Mouse (Mus musculus) erythroblast, adult 5-6 weeks (primary cell): ENCODE data around the gene Tax1bp1. TPM values are rescaled to one million over a fixed set of nuclear protein-coding genes. Genes with fewer than 3 reads are reported as not detected.
"Not testable (repeated sequence)": the region's sequence is repeated elsewhere in the genome, so short reads cannot be mapped to it uniquely, and the experiment has no call there.

Experiments used
- ATAC-seq: replicated peaks from 2 replicates; pipeline ENCODE4 v1.8.0; 2016; ENCODE audit warnings: moderate number of reproducible peaks, mild to moderate bottlenecking, moderate TSS enrichment, inconsistent platforms; ENCODE audit not compliant: poor library complexity, low FRiP score, severe bottlenecking
- total RNA-seq, 2 experiments: library from RNA; stranded (forward) in 1 of 2; stranded (reverse) in 1 of 2; fragments of 150-400 nt in 1 of 2; fragments of 200-764, 138-1000 nt in 1 of 2; gene quantifications; 2 replicates each; pipeline versions ENCODE4 v1.2.3 to v1.2.4; 2015 to 2017; ENCODE audit warnings: low replicate concordance in 2 of 2

Gene Tax1bp1
- total RNA-seq (2015; ENCODE audit: low replicate concordance) (255 and 256 TPM in 2 replicates), total RNA-seq (2017; ENCODE audit: low replicate concordance) (523 and 583 TPM in 2 replicates)

DNA sequence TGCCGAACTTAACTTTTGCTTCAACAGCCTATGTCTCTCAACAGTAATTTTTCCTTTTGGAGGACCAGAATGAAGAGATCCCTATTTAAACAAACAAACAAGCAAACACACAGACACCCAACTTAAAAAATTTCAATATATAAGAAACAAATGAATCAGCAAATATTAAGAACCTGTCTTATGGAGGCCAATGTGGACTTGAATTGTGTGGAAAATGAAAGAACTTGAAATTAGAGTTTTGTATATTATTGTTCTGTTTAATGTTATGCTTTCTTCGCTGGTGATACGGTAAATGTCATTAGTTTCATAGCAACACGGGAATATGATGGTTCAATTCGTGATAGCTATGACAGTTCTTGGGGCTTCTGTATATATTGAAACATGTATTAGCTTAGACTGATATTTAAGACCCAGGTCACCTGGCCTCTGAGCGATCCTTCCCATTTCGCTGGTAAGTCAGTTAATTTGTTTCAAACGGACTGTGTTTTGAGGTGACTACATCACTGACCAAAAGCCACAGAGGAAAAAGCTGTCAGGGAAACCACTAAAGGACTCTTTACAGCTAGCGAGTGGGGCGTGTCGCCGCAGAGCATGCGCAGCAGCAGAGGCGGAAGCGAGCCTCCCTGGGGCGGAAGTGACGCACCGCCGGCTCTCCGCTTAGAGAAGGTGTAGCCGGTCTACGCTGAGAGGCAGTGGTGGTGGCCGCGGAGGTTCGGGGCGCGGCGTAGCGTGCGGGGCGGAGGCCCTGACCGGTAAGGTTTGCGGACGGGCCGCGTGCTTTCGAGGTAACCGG lies at the start of gene Tax1bp1:
TSS of gene Tax1bp1 (plus strand) at position 626 of the 793 bp plus-strand sequence.
- peak; percentile 95 for ATAC-seq

DNA sequence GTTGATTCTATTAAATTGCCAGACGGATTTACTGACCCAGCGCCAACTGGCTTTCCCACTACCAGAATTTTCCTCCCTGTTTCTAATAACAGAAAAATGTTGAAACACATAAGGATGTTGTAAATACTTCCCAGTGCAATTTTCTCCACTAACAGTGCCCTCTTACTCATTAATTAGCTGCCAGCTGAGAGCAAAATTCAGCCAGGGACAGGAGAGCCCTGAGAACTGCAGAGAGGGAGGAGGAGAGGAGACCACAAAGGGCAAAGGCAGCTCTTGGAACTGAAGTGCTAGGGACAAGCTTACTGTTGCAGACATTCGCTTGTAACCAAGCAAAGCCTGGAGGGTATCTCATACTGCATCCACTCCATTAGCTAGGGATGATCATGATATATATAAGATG lies 45.9 kb upstream of the Tax1bp1 start:
- no peak for ATAC-seq

DNA sequence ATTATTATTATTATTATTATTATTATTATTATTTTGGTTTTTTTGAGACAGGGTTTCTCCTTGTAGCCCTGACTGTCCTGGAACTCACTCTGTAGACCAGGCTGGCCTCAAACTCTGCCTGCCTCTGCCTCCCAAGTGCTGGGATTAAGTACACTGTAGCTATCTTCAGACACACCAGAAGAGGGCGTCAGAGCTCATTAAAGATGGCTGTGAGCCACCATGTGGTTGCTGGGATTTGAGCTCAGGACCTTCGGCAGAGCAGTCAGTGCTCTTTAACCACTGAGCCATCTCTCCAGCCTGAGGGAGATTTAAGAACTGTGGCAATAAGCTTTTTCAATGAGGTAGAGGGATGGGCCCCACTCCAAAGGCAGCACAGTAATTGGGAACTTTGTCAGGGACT lies 43.7 kb upstream of the Tax1bp1 start:
- ATAC-seq = not testable (repeated sequence)

DNA sequence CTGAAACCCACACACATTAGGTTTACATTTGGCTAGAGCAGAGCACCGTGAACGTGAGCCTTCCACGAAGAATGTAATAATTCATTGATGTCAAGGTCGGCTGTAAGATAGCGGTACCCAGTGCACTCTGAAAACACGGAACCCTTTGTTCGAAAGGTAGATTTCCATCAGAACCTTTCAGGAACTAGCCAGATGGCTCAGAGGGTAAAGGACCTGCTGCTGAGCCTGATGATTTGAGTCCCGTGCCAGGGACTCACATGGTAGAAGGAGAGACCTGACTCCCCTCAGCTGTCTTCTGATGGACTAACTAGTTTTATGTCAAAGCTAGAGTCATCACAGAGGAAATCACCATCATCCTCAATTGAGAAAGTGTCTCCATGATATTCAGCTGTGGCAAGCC lies 41.7 kb upstream of the Tax1bp1 start:
- no peak for ATAC-seq

DNA sequence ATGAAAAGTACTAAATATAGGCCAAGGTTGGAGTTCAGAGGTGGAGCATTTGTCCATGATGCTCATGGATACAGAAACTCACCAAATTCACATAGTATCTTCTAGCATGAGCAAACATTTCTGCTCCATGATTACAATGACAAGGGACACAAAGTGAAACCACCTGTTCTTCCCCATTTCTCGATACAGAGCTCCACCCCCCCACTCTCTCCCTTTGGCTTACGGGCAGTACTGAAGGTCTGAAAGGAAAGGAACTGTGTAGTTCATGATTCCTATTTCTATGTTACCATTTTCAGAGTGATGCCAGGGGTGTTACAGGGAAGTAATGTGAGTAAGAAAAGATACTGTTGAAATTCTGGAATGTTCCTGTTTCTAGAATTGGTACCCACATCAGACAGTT lies 41.0 kb upstream of the Tax1bp1 start:
- no peak for ATAC-seq

DNA sequence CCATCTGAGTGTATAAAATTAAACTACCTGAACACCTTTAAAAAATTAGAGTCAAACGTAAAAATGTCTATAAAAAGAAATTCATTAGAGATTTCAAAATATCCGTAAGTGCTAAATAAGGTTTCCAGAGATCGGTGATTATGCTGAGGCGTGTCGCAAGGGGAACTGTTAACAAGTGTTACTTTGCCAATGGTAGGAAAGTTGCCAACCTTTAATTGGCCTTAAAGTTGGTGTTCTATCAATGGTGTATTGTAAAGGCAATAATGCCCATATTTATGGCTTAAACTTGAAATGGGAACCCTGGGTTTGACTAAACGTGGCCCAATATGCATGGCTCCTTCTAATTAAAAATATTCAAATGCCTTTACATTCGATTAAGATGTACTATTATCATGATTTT lies 39.8 kb upstream of the Tax1bp1 start:
- no peak for ATAC-seq

DNA sequence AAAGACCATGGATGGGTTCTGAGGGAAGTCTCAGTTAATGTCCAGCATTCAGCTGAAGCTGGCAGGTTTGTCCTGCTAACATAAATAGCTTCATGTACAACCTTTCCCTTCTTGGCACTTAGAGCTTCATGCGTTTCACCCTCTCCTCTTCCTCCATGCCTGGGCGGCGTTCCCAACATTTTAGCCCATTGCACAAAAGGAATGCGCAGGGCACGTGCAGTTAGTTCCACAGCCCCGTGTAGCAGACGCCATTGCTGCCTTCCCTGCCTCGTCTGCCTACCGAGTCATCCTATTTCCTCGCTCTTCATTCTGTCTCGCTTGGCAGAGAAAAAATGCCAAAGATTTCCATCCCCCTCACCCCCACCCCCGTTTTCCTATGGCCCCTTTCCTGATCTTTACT lies 39.0 kb upstream of the Tax1bp1 start:
- ATAC-seq = no peak

DNA sequence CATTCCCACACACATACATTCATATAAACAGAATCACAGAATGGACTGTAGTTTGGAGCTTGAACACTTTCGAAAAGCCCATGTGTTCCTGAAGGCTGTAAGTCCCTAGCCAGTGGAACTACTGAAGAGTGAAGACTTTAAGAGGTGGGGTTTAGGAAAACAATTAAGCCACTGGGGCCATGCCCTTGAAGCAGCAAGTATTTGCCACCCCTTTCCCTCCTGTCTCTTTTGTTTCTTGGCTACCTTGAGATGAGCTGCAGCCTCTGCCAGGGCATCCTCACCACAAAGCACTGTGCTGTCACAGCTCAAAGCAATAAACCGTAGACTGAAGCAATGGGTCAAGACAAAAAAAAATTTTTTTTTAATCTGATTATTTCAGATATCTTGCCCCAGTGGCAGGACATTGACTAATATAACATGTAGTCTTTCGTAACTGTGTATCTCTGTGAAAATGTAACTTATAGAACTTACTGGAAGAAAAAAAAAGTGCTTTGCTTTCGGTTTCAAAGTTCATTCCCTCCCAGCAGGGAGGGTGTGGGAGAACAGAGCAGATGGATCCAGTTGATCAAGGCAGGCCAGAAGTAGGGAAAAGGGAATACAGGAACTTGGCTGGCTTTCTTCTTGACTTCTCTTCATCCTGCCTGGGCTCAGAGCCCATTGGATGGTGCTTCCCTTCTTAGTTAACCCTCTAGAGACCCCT lies 38.2 kb upstream of the Tax1bp1 start:
- no peak for ATAC-seq

DNA sequence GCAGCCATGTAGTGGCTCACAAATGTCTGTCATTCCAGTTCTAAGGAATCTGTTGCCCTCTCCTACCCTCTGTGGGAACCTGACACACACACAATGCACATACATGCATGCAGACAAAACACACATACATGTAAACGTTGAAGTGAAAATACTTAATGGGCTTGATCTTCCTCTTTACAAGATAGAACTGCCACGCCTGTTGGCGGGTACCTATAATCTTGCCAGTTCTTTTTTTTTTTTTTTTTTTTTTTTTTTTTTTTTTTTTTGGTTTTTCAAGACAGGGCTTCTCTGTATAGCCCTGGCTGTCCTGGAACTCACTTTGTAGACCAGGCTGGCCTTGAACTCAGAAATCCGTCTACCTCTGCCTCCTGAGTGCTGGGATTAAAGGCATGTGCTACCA lies 36.0 kb upstream of the Tax1bp1 start:
- ATAC-seq = not testable (repeated sequence)

DNA sequence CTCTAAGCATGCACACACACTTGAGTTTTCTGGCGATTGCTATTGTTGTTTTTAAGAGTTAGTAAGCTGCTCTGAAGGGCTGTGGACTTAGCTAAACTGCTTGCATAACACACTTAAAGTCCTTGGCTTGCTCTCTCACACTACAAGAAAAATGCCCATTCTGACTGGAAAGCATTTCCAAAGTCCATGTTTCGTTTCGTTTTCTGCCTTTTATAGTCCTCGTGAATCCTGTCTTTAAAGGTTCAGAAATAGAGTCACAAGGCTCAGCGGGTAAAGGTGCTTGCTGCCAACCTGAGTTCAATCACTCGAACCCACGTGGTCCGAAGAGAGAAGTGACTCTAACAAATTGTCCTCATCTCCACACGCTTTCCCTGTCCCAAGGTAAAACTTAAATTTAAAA lies 34.0 kb upstream of the Tax1bp1 start:
- ATAC-seq = no peak

DNA sequence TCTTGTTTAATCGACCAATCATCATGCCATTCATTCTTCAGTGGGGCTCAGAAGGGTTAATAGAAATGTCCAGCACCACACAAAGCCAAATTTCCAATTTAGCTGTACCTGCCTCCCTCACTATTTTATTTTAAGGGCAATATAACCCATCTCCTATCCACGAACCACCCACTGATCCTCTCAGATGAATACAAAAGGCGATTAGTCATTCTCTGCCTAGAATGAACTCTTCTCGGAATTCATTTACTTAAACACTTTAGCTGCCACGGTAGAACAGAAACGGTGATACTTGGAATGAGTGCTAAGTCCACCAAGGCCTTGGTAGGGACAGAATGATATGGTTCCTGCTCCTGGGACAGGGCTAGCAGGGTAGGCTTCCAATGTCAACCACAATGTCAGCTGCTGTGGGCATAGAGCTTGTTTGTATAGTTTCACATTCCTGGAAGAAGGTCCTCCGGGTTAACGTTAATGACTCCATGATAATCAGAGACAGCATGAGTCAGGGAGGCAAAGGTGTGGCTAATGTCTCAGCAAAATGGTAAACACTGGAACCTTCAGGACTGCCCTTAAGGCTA lies 33.0 kb upstream of the Tax1bp1 start:
- ATAC-seq = no peak

DNA sequence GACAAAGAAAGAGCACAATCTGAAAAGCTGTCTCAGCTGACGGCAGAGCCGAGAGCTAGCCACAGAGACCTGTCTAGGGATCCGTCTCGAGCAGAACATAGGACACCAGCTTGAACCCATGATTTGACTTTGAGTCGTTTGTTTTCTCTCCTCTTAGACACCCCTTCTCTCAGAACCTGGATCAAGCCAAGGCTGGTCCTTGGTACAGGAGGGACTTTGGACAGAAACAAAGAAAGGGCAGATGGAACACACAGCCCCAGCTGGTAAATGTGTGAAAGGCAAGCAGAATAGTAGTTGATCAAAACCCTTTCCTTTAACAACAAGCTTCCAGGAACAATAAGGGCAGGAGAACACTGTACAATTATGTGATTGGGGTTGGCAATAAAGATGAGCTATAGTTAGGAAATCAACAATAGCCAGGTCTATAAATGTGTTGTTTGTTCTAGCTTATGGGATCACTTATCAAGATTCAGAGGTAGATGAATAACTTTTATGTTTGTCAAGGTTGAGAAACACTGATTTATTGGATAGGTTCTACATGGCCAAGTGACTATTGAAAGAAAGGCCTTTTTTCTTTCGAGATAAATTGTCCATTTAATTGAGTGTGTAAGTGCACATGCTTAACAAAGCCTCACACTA lies 31.6 kb upstream of the Tax1bp1 start:
- no peak for ATAC-seq

DNA sequence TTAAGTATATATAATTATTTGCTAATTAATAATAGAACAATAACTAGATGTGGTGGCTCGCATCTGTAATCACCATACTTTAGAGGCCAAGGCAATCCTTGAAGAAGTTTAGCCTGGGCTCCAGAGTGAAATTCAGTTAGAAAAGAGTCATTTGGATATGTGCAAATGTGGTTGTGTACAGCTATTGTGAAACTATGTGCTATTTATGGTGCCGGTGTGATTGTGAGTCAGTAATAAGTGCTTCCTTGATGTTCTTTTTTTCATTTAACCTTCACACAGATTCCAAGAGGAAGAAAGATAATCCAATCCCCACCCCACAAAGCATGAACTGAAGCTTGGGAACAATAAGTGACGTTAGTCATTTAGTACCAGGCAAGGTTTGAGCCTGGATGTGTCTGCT lies 30.9 kb upstream of the Tax1bp1 start:
- no peak for ATAC-seq

DNA sequence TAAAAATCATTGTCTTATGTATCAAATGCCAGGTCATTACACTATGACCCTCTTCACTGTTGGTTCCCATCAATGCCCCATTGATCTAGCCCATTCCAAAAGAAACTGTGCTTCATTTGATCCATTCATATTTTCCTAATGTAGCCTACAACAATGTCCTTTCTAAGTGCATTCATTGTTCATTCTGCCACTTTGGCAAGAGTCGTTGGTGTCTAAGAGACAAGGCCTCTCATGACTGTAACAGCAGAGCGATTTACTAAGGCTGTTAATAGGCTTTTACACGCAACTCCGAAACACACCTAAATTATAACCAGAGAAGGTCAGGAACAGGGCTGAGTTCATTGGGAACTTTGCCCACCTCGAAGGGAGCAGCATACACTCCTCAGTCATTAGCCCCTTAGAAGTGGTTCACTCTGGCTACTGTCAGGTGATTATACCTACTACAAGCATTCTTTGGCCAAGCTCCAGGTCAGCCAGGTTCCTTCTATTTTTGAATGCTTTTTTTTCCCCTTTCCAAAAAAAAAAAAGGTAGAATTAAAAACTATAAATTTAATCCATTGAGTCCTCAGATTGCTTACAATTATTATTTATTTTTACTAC lies 26.5 kb upstream of the Tax1bp1 start:
- ATAC-seq = no peak

DNA sequence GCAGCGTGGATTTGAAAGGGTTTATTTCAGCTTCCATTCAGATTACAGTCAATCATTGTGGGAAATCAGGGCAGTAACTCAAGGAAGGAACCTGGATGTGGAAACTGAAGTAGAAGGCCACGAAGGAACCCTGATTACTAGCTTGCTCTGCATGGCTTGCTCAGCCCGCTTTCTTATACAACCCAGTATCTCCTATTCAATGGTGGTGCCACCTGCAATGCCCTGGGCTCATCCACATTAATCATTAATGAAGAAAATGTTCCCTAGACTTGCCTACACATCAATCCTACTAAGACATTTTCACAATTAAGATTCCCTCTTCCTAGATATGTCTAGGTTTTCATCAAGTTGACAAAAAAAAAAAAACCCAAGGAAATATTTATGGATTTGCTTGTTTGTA lies 23.2 kb upstream of the Tax1bp1 start:
- no peak for ATAC-seq

DNA sequence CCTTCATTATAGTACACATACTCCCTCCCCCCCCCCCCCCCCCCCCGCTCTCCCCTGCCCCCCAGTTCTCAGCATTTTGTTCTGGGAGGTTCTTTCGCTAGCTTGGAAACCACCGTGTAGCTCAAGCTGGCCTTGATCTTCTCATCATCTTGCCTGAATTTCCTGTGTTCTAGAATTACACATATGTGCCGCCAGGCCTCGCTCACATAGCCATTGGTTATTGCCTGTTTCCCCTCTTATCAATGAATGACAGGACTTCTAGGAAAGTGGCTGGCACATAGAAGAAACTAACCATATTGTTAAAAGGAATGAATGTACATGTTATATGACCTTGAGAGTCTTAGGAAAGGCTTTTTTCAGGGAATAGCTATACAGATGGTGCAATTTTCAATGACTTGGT lies 21.7 kb upstream of the Tax1bp1 start:
- no peak for ATAC-seq

DNA sequence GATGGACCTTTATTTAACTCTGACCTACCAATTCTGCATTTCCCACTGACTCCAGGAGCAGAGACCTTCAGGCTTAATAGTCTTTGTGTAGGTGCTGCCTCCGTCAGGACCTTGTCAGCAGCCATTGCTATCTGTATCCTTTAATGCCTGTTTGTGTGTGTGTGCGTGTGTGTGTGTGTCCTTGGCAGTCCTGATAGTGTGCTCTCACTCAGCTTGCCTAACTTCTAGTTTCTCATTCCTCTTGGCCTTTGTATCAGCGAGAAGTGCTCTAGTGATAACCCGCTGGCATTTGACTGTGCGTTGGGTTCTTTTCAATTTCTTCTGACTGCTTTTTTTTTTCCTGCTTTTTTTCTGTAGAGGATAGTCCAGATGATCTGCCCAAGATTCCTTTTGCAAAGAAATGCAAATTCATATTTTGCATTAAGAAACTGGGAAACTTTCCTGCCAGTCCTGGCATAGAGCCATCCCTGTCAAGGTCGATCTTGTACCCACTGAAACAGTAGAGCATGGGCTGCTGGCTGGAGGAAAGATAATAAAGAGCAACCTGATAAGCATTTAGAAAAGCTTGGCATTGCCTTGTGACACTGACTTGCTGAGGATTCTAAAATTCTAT lies 21.0 kb upstream of the Tax1bp1 start:
- no peak for ATAC-seq

DNA sequence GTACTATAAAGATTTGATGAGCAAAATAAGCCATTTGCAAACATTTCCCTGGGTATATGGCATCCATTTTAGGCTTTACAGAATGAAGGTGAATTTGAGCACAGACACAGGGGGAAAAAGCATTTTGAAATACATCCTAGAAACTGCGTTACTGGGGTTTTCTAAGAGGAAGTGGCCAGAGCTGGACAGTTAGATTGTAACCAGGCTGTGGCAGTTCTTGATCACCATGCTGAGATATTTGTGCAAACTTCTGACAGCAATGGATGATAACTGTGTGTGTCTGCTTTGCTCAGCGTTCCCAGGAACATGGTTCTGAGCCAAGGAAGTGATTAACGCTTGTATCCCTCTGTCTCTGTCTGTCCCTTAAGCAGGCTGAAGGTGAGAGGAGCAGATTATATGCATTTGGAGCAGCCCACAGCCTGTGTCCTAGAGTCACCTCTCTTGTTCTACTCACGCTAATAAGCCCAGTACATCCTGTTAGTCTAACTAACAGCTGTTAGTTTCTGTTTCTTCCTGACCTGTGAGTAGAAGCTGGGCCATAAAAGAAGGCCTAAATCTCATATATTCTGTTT lies 15.5 kb upstream of the Tax1bp1 start:
- ATAC-seq = no peak

DNA sequence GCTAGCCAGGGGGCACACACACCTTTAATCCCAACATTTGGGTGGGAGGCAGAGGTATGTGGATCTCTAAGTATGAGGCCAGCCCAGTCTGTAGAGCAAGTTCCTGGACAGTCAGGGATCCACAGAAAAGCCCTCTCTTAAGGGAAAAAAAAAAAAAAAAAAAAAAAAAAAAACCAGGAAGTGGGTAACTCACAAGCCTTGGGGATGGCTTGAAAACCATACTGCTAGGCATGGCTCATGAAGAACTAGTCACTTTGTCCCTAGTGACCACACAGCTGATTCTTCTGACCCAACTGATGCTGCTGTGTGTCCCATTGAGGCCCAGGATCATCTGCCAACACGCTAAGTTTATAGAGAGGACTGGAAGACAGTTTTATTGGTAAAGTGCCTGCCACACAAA lies 14.5 kb upstream of the Tax1bp1 start:
- ATAC-seq = no peak
